Mouse (Mus musculus): ENCODE data around the gene Rab36. TPM values are rescaled to one million over a fixed set of nuclear protein-coding genes. Genes with fewer than 3 reads are reported as not detected.

The Rab36 gene
- total RNA-seq (2023) = not detected

DNA sequence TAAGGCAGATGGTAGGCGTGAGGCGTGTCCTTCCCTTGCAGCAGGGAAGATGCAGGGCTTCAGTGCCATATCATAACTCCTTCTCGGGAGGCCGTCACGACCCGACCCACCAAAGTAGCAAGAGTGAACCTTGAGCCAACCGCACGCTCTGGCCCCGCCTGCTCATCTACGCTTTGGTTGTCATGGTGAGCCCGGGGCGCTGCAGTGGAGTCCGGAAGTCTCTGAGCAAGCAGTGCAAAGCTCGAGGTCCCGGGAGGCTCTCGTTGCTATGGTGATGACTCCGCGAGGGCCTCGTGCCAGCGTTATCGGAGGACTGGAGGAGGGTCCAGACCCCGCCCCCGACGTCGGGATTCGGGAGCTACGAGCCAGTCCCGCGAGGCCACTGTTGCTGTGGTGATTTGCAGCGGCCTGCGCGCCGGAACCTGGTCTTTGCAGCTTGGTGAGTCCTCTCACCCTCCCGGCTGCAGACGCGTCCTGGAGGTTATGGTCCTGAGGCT is at the start of gene Rab36:
Rab36 (plus strand) TSS at position 176 of the 497 bp plus-strand sequence.

DNA sequence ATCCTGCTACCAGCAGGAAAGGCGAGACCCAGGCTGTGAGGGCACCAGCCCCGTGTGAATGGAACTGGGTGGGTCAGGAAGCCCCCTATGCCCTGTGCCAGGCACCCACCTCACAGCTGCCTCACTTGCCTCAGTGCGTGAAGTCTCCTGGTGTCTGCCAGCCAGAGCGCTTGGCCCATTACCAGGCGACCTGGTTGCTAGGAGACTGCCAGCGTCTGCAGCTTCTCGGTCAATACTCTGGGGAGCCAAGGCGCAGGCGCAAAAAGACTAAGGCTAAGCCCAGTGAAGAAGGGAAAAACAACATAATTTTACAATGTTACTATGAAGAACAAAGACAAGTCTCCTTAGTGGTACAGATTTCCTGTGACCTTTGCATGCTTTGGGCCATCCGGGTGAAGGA is 4.5 kb upstream of the Rab36 start, which contains the start of gene Rsph14:
Rsph14 (minus strand) TSS at position 192 of the 400 bp plus-strand sequence.

GRCm38 (mm10) chr10:75060217-75060842 is 23.5 kb downstream of the Rab36 start, which contains the start of gene Bcr:
Gene Bcr (plus strand): TSS chr10:75060592.

Other genes with a start within 250 kb of the Rab36 start
- gene Gnaz, start 69.9 kb upstream of the Rab36 start, total RNA-seq (2023) = not detected
- not detected for gene Rsph14, start 4.5 kb upstream of the Rab36 start, total RNA-seq (2023)
- gene Bcr, start 23.5 kb downstream of the Rab36 start, total RNA-seq (2023) = 29.2 TPM
- 56.8 TPM for gene Specc1l, start 175.0 kb downstream of the Rab36 start, total RNA-seq (2023)

Data from CD4-positive naive resting alpha-beta T cell, adult 57 days (primary cell).